Mouse (Mus musculus): ENCODE measurements at regions not wholly inside any gene's neighbourhood (a gene's known extent, or its start where the extent isn't known, plus 50 kb on each side); places are given as distances from the start of the nearest gene placed in this dataset.

GRCm38 (mm10) chr10:14231464-14231863, 265.6 kb downstream of the Hivep2 start:
- DNase-seq (ENCODE audit: low spot score in 2 of 2) = no peak

- DNase-seq (ENCODE audit: low spot score in 2 of 2) = no peak
These were observed 251.4 kb downstream of the Hivep2 start for GRCm38 (mm10) chr10:14217284-14217683.

- no peak for DNase-seq (ENCODE audit: low spot score in 2 of 2)
These were observed 250.5 kb downstream of the Hivep2 start for GRCm38 (mm10) chr10:14216191-14216992.

DNA sequence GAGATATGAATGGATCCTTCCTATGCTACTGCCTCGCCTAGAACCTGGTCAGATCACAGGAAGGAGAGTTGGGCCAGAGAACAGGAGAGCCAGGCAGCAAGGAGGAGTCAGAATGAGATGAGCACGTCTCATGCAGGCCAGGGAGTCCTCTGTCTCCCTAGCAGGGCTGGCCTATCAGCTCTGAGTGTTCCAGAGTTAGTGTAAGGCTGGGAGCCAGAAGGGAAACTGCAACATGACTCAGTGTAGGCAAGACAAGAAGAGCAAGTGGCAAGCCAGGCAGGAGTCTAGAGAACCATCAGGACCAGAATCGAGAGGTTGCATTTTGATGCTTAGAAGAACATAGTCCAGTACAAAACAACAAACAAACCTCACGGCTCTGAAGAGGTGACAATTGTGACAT, 249.6 kb downstream of the Hivep2 start:
- DNase-seq (ENCODE audit: low spot score in 2 of 2) = no peak

DNA sequence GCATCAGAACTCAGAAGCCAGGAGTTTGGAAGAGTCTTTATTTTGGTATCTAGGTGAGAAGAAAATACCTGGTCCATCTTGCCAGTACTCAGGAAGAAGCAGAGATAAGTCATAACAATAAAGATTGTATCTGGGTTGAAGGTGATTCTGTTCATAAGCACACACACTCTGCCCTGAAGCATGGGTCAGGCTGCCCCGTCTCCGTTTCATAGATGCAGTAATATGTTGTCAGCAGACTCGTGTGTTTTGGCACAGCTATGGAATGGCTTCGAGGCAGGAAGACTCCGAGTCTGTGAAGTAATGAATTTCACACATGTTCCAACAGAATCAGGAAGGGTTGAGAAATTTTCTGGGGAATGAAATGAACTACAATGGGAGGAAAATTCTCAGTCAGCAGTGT, 247.7 kb downstream of the Hivep2 start:
- no peak for DNase-seq (ENCODE audit: low spot score in 2 of 2)

- DNase-seq (ENCODE audit: low spot score in 2 of 2) = no peak
These were observed 246.1 kb downstream of the Hivep2 start for GRCm38 (mm10) chr10:14211926-14212325.

GRCm38 (mm10) chr10:14211481-14211880, 245.6 kb downstream of the Hivep2 start:
- no peak for DNase-seq (ENCODE audit: low spot score in 2 of 2)

- no peak for DNase-seq (ENCODE audit: low spot score in 2 of 2)
These were observed 244.6 kb downstream of the Hivep2 start for GRCm38 (mm10) chr10:14210445-14210844.

DNA sequence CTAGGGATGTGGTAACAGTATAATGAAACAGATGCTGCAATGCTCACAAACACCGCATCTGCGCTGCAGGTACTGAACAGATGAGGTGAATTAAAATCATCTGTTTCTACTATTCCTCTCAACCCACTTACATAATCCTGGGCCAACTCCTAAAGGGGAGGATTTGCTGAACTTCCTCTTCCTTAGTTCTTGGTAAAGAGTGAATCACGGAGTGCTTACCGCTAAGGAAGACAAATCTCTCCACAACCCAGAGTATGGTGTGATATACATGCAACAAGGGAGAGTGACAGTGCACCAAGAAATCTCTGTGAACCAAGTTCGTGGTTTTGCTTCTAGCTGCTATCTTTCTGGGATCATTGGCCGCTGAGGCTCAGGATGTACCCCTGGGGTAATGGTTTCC, 244.2 kb downstream of the Hivep2 start:
- DNase-seq (ENCODE audit: low spot score in 2 of 2) = no peak

GRCm38 (mm10) chr10:14208206-14208605, 242.3 kb downstream of the Hivep2 start:
- DNase-seq (ENCODE audit: low spot score in 2 of 2) = no peak

GRCm38 (mm10) chr10:14207616-14208015, 241.7 kb downstream of the Hivep2 start:
- DNase-seq (ENCODE audit: low spot score in 2 of 2) = peak in 1 of 2 experiments; percentile 22

- DNase-seq (ENCODE audit: low spot score in 2 of 2) = no peak
These were observed 241.2 kb downstream of the Hivep2 start for GRCm38 (mm10) chr10:14207051-14207570.

Data from spleen, postnatal 10 days (tissue).